Comparison of ENCODE assay signal across 9 mouse cellular contexts in genomic region chr11:68719096-68719648, GRCm38 (mm10). TPM values are rescaled to one million over a fixed set of nuclear protein-coding genes. Genes with fewer than 3 reads are reported as not detected.
A peak's percentile ranks its signal among the peaks of the same experiment; 100 is the strongest.
DNase-seq lines count a peak whose midpoint lies in the region; ATAC-seq and TF ChIP-seq lines count a peak whose summit lies in the region.
"Had no signal": no experiment of that assay in that cellular context is flagged by ENCODE, and none has a peak within 500 bp of the region (broad histone marks: within the 10 kb centered on the region; RNA-seq: fewer than 3 reads in every experiment).

No protein-coding gene starts in this region.

- peaks cover 8% of the 10 kb centered on the region; the same call in 1 of the 2 replicates for H3K36me3 ChIP-seq in midbrain, postnatal 0 days (ENCODE audit: insufficient read depth, low read length)
- H3K36me3 ChIP-seq in midbrain, embryonic 10.5 days = peaks cover 81% of the 10 kb centered on the region

- no peaks in the 10 kb centered on the region for H3K27me3 ChIP-seq in midbrain, postnatal 0 days (ENCODE audit: insufficient read depth, low read length)
- H3K27me3 ChIP-seq in midbrain, embryonic 10.5 days (ENCODE audit: low read depth, poor library complexity, severe bottlenecking) = no peaks in the 10 kb centered on the region

- no peak overlapping the region for H3K4me3 ChIP-seq in midbrain, postnatal 0 days (ENCODE audit: low read depth, low read length)
- H3K4me3 ChIP-seq in midbrain, embryonic 10.5 days = no peak overlapping the region
- H3K4me3 ChIP-seq: megakaryocyte, embryonic 14.5 days had no signal

- no peaks in the 10 kb centered on the region for H3K4me1 ChIP-seq in midbrain, postnatal 0 days (ENCODE audit: insufficient read depth, low read length)
- peaks cover 25% of the 10 kb centered on the region for H3K4me1 ChIP-seq in midbrain, embryonic 10.5 days
- H3K4me1 ChIP-seq: megakaryocyte, embryonic 14.5 days had no signal

- H3K9ac ChIP-seq in midbrain, postnatal 0 days (replicated peaks; ENCODE audit: low read length, poor library complexity, severe bottlenecking) = no peak overlapping the region

- intact Hi-C loops in heart, postnatal 36 days (cut with DNase I) = no loop called here

- no peak for TF ChIP-seq CTCF in midbrain, postnatal 0 days (IDR thresholded peaks at IDR 0.05)

- H3K9me3 ChIP-seq in midbrain, postnatal 0 days (ENCODE audit: low read length) = no peaks in the 10 kb centered on the region
- H3K9me3 ChIP-seq in midbrain, embryonic 10.5 days (replicated peaks) = no peaks in the 10 kb centered on the region
- H3K9me3 ChIP-seq: megakaryocyte, embryonic 14.5 days had no signal

- no peak for ATAC-seq in midbrain, postnatal 0 days (ENCODE audit: low FRiP score)
- no peak for ATAC-seq in cerebellum, adult (ENCODE audit: insufficient number of reproducible peaks, low FRiP score, low TSS enrichment)

- H3K4me2 ChIP-seq in midbrain, postnatal 0 days (ENCODE audit: low read depth, low read length, poor library complexity, severe bottlenecking) = no peak overlapping the region

- DNase-seq in midbrain, postnatal 0 days (ENCODE audit: low spot score) = peak; percentile 77
- DNase-seq in midbrain, embryonic 10.5 days (ENCODE audit: low spot score) = no peak
- DNase-seq in gastrocnemius, adult 8-10 months (ENCODE audit: low spot score in 2 of 2) = peak; percentile 36 to 64
- DNase-seq in heart, postnatal 36 days = peak; percentile 60 to 63
- peak; percentile 31 for DNase-seq in lung, postnatal 25 days (ENCODE audit: low spot score)
- DNase-seq in cerebellum, postnatal 14 days = no peak
- no peak for DNase-seq in frontal cortex, postnatal 25 days (ENCODE audit: low spot score in 2 of 2)

- no peak overlapping the region for H3K27ac ChIP-seq in midbrain, postnatal 0 days (ENCODE audit: low read depth, low read length)
- H3K27ac ChIP-seq in midbrain, embryonic 10.5 days (replicated peaks) = no peak overlapping the region

- WGBS in midbrain, postnatal 0 days = 64% methylated on average over 4 of the region's 4 CpGs
- WGBS in midbrain, embryonic 10.5 days = 92% methylated on average over 4 of the region's 4 CpGs

RNA-seq across cellular contexts. Expression of gene Myh10, which starts 27.8 kb away (rescaled TPM):
- total RNA-seq in midbrain, postnatal 0 days (2014; rRNA removed) = 212 and 217 TPM in 2 replicates
- 64.8 and 68.0 TPM in 2 replicates for polyA plus RNA-seq in midbrain, postnatal 0 days (2015; fragmentation: Nextera tagmentation; extraction: Ambion mirVana)
- 134 and 157 TPM in 2 replicates for polyA plus RNA-seq in midbrain, embryonic 10.5 days (2016; fragmentation: Nextera tagmentation; extraction: Ambion mirVana)
- total RNA-seq in gastrocnemius, adult 8-10 months (2022) = 10 to 100 TPM; 13.2 to 20.4 (median 15.8) TPM
- total RNA-seq in heart, postnatal 36 days (2021) = 10 to 100 TPM; 23.0 to 26.4 TPM

Comparison
In these comparisons a context has a peak if more than half of its experiments do, and no peak if none do; other contexts are left out.
1. DNase-seq: peak in midbrain, postnatal 0 days (single experiment), gastrocnemius, adult 8-10 months (2 of 2), heart, postnatal 36 days (2 of 2) and lung, postnatal 25 days (single experiment); none in midbrain, embryonic 10.5 days (single experiment), cerebellum, postnatal 14 days (0 of 2) and frontal cortex, postnatal 25 days (0 of 2).